Mouse (Mus musculus) hindbrain, embryonic 12.5 days (tissue): Measurements from ENCODE around the gene Smad5. TPM values are rescaled to one million over a fixed set of nuclear protein-coding genes. Genes with fewer than 3 reads are reported as not detected.

ENCODE experiments used
- ATAC-seq: fragments of 200-750 bp; cut with Nextera tagmentation; 2 replicates; pipeline ENCODE4 v1.8.0; 2017; ENCODE audit warnings: moderate TSS enrichment; ENCODE audit not compliant: low FRiP score
- H3K27ac ChIP-seq: fragments of 300-500 bp; sonication (generic); 2 replicates; pipeline ENCODE4 v1.5.1; 2016; ENCODE audit warnings: mild to moderate bottlenecking
- H3K27me3 ChIP-seq: fragments of 300-500 bp; sonication (generic); 2 replicates; pipeline ENCODE4 v1.6.1; 2016; ENCODE audit warnings: mild to moderate bottlenecking
- H3K36me3 ChIP-seq: fragments of 300-500 bp; sonication (generic); 2 replicates; pipeline ENCODE4 v1.6.1; 2016; ENCODE audit warnings: mild to moderate bottlenecking
- H3K4me1 ChIP-seq: fragments of 300-500 bp; sonication (generic); 2 replicates; pipeline ENCODE4 v1.6.1; 2016
- H3K4me2 ChIP-seq: fragments of 300-500 bp; sonication (generic); replicated peaks from 2 replicates; pipeline ENCODE4 v1.6.1; 2016; ENCODE audit warnings: mild to moderate bottlenecking
- H3K4me3 ChIP-seq: fragments of 300-500 bp; sonication (generic); 2 replicates; pipeline ENCODE4 v1.5.1; 2016; ENCODE audit warnings: mild to moderate bottlenecking
- H3K9ac ChIP-seq: fragments of 300-500 bp; sonication (generic); 2 replicates; pipeline ENCODE4 v1.6.1; 2016; ENCODE audit warnings: mild to moderate bottlenecking, moderate library complexity
- H3K9me3 ChIP-seq: fragments of 300-500 bp; sonication (generic); replicated peaks from 2 replicates; pipeline ENCODE4 v1.6.1; 2016; ENCODE audit warnings: mild to moderate bottlenecking
- WGBS: fragments of 180-500 bp; shearing (Covaris S2); methylation state at CpG from one replicate; pipeline ENCODE4 v1.1.7; 2016; 5-methylcytosine and 5-hydroxymethylcytosine counted together
- polyA plus RNA-seq: library from polyadenylated mRNA; unstranded; fragments of >200 nt; fragmentation: Nextera tagmentation; extraction: Ambion mirVana; gene quantifications from 2 replicates; pipeline ENCODE4 v1.2.1, GENCODE M21; 2016

Gene Smad5
- 38.8 and 41.4 TPM in 2 replicates for polyA plus RNA-seq

DNA sequence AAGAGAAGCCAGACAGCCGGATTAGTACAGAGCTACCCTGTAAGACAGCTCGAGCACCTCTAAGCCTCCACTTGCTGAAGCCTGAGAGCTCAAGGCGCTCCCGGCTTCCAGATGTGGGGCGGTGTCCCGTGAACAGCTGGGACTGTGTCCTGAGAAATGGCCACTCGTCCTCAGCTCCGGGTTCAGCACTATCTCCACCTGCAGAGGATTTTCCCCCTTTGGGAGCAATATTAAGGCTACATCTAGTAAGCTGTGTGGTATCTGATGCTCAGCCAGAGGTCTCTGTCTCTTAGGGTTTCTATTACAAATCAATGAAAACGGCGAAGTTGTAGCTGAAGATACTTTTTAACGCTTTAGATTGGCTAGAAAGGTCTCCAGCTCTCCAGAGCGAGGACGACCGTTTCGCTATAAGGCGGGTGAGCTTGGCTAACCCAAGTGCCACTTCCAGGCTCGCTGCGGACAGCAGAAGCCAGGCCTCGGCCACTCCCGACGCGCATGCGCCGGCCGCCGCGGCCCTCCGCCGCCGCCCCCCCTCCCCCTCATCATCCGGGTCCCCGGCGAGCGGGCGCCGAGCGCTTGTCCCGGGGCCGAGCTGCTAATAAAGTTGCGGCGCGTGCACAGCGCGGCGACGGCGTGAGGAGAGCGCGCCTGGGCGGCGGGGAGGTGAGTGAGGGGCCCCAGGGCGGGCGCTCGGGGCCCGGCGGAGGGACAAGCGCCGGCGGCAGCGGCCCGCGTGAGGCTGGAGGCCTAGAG is at the start of gene Smad5:
Smad5 (plus strand) TSS at position 542 of the 753 bp plus-strand sequence.
- H3K4me2 ChIP-seq = peak within 1 kb of the TSS; percentile 71
- peak within 1 kb of the TSS; percentile 98 for H3K27ac ChIP-seq
- WGBS = 3% methylated on average over 60 of the region's 62 CpGs
- peak within 1 kb of the TSS; percentile 70 for H3K4me3 ChIP-seq
- H3K9me3 ChIP-seq = no peaks in the 10 kb centered on the region
- peak within 1 kb of the TSS; percentile 95 for H3K9ac ChIP-seq
- H3K27me3 ChIP-seq = no peaks in the 10 kb centered on the region
- peak; percentile 85 for ATAC-seq
- H3K4me1 ChIP-seq = peaks cover 53% of the 10 kb centered on the region
- peaks cover 14% of the 10 kb centered on the region; the same call in 1 of the 2 replicates for H3K36me3 ChIP-seq

DNA sequence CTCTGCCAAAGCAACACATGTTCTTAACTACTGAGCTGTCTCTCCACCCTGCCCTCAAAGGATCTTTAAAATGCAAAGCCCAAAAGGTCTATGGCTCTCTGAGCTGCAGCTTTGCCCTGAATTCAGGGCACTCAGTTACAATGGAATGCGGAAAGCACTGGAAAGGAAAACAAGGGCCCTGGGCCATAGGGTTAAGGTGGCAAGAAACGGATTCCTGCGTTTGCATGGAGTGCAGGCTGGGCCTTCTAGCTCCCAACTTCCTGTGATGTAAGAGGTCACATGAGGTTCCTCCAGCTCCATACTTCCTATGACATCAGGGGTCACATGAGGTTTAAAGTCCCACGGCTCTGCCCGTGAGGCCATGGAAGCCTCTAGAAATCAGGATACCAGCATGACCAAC is 48.6 kb upstream of the Smad5 start:
- Histone ChIP-seq H3K4me3 (no peak overlapping the region), H3K36me3 (no peaks in the 10 kb centered on the region), H3K9me3 (no peaks in the 10 kb centered on the region), H3K4me2 (no peak overlapping the region), H3K27me3 (no peaks in the 10 kb centered on the region), H3K27ac (no peak overlapping the region), H3K4me1 (no peaks in the 10 kb centered on the region), H3K9ac (no peak overlapping the region)
- no peak for ATAC-seq
- WGBS = 80% methylated on average over 5 of the region's 5 CpGs

DNA sequence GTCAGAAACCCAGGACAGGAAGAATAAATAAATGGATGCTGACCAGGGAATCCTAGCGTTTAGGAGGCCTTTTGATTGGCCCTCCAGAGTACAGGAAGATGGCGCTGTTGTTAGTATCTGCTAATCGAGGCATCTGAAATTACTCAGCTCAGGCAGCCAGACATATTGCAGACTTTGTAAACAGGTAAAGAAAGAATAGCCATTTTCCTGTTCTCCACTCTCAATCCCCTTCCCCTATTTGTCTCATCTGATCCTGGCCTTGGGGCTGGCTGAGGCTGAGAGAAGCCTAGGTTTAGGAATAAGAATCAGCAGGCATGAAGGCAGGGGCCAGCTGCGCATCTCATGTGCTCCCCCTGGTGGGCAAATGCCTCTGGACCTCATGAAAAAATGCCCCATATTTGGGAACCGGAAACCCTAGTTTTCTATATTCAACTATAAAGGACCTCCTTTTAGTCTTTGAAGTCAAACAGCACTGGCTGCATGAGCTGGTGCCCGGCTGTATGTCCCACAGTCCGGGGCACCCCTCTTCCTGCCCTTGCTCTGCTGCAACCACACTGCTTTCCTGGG is 44.8 kb upstream of the Smad5 start:
- no peak overlapping the region for H3K27ac ChIP-seq

DNA sequence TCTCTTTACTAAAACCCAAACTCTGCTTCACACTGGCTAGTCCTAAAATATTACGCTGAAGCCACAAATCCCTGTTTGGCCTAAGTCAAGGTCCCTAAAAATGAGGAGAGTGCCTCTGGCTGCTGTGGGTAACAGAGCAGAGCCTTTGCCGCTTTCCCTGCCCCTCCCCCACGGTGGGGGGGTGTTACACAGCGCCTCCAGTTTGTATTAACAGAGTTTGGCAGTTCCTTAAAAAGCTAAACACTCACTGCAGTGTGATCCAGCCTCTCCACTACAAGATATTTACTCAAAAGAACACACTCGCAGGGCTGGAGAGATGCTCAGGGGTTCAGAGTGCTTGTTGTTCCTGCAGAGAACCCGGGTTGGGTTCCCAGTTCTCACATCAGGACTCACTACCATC is 43.9 kb upstream of the Smad5 start:
- no peaks in the 10 kb centered on the region for H3K36me3 ChIP-seq
- no peaks in the 10 kb centered on the region for H3K9me3 ChIP-seq
- H3K27me3 ChIP-seq = no peaks in the 10 kb centered on the region
- no peak overlapping the region for H3K9ac ChIP-seq
- WGBS = 72% methylated on average over 6 of the region's 6 CpGs
- H3K4me1 ChIP-seq = 0 out of 2 replicates have a peak, but pooled peaks cover 4% of the 10 kb centered on the region
- ATAC-seq = no peak
- H3K4me3 ChIP-seq = no peak overlapping the region
- H3K27ac ChIP-seq = no peak overlapping the region
- no peak overlapping the region for H3K4me2 ChIP-seq

More for the DNA sequence above, 44.8 kb upstream of the Smad5 start:
- Histone ChIP-seq H3K4me1 (0 out of 2 replicates have a peak, but pooled peaks cover 4% of the 10 kb centered on the region), H3K27me3 (no peaks in the 10 kb centered on the region), H3K4me2 (no peak overlapping the region), H3K9ac (no peak overlapping the region), H3K9me3 (no peaks in the 10 kb centered on the region), H3K36me3 (no peaks in the 10 kb centered on the region), H3K4me3 (no peak overlapping the region)
- ATAC-seq = no peak
- 39% methylated on average over 7 of the region's 7 CpGs for WGBS

DNA sequence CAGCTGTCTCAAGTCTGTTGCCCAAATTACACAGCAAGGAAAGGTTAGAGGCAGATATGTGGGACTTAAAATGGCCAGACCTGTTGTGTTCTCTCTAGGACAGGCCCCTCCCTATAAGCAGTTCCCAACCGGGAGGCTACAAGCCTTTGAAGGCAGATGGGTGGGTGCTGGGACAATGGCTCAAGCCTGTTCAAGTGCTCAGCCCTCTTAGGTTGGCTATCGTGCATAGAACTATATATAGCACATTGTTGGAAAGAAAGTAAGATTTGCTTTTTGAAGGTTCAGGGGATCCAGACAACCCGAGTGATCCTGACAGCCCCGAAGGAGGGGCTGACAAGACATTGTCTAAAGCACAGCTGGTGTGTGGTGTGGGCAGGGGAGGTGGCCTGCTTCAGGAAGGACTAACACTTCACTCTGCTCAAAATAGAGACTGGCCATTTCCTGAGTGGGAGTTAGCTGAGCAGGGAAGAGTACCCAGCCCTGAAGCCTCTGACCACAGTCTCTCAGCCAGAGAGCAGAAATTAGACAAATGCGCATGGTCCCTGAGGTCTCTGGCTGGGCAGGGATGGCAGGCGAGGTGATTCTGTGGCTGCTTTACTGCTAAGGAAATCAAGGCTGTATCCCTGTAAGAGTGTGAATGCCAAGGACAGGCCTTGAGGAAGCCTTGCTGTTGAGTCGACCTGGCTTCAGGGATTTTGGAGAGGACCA is 40.7 kb upstream of the Smad5 start:
- Histone ChIP-seq H3K27me3 (no peaks in the 10 kb centered on the region), H3K4me2 (no peak overlapping the region), H3K27ac (no peak overlapping the region), H3K4me3 (no peak overlapping the region), H3K36me3 (no peaks in the 10 kb centered on the region), H3K4me1 (0 out of 2 replicates have a peak, but pooled peaks cover 4% of the 10 kb centered on the region), H3K9ac (no peak overlapping the region), H3K9me3 (no peaks in the 10 kb centered on the region)
- 71% methylated on average over 7 of the region's 7 CpGs for WGBS
- no peak for ATAC-seq

DNA sequence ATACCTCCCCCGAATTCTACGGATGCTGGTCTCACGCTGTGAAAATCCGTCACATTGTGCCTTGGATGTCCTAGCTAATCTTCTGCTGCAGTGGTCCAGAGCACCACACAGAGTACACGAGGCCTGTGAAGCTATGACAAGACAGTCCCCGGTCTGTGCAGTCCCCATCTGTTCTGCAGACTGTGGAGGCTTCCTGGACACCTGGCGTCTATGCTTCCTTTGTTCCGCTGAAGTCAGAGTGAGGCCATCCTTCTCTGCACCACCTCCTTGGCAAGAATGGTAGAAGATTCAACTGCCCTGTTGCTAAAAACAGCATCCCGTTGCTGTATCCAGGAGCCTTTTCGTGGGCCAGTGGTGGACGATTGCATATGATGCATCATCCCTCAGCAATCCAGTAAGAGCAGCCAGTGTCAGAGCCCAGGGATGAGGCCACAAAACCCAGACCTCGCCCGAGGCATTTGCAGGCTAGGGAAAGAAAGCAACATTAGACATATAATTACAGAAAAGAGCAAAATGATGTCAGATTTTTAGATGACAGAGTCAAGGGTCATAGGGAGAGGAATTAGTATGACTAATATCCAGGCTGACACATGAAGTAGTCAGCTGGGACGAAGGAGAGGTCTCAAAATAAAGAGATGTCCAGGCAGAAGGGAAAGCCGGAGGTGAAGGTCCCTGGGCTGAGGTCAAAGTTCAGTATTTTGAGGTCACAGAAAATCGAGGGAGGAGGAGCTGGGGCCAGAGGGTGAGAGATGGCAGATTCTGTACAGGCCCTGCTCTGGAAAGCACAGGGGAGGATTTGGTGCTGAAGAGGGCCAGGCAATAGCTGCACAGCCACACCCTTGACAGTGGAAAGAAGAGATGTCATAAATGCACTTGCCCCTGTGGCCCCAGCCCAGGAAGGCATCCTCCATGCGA is 38.3 kb upstream of the Smad5 start:
- no peak for ATAC-seq
- Histone ChIP-seq H3K9ac (no peak overlapping the region), H3K4me3 (no peak overlapping the region), H3K4me1 (0 out of 2 replicates have a peak, but pooled peaks cover 4% of the 10 kb centered on the region), H3K36me3 (no peaks in the 10 kb centered on the region), H3K27ac (no peak overlapping the region), H3K9me3 (no peaks in the 10 kb centered on the region), H3K4me2 (no peak overlapping the region), H3K27me3 (no peaks in the 10 kb centered on the region)
- 72% methylated on average over 17 of the region's 17 CpGs for WGBS

DNA sequence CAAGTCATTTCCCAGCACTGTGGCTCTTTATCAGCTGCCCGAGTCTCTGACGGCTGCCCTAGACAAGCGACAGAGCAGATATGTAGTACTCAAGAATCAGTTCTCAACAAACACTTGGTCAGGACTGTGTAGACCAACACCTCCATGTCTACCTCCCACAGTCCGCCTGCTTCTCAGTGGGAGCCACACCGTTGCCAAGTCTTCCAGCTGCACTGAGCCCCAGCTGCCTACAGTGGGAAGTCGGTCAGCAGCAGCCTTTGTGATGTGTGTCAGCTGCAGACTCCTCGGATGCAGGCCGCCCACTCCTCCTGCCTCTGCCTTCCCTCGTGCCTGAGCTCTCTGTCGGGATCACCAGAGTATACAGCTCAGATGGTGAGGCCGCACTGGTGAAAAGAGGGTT is 31.6 kb upstream of the Smad5 start:
- Histone ChIP-seq H3K27me3 (no peaks in the 10 kb centered on the region), H3K36me3 (no peaks in the 10 kb centered on the region), H3K4me3 (no peak overlapping the region), H3K4me2 (no peak overlapping the region), H3K27ac (no peak overlapping the region), H3K4me1 (no peaks in the 10 kb centered on the region), H3K9ac (no peak overlapping the region), H3K9me3 (no peaks in the 10 kb centered on the region)
- 56% methylated on average over 11 of the region's 11 CpGs for WGBS
- no peak for ATAC-seq

DNA sequence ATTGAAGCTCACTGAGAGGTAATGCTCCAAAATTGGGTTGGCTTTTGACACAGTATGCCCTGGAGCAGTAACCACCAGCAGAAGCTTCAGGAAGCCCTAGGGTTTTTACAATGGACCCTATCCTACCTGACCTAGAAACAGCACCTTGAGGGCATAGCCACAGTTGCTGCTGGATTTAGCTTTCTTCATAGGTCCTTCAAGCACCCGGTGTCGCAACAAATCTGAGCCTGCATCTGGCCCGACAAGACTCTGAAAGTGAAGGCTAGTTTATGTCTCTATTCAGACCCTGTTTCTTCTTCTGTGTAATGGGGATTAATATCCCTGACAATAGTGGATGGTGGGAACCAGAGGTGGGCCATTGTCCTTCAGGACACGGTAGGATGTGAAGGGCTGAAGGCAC is 25.1 kb upstream of the Smad5 start:
- WGBS = 73% methylated on average over 4 of the region's 4 CpGs
- Histone ChIP-seq H3K36me3 (no peaks in the 10 kb centered on the region), H3K9ac (no peak overlapping the region), H3K4me3 (no peak overlapping the region), H3K27ac (no peak overlapping the region), H3K9me3 (no peaks in the 10 kb centered on the region), H3K4me2 (no peak overlapping the region), H3K27me3 (0 out of 2 replicates have a peak, but pooled peaks cover 3% of the 10 kb centered on the region), H3K4me1 (peaks cover 12% of the 10 kb centered on the region)
- ATAC-seq = no peak

DNA sequence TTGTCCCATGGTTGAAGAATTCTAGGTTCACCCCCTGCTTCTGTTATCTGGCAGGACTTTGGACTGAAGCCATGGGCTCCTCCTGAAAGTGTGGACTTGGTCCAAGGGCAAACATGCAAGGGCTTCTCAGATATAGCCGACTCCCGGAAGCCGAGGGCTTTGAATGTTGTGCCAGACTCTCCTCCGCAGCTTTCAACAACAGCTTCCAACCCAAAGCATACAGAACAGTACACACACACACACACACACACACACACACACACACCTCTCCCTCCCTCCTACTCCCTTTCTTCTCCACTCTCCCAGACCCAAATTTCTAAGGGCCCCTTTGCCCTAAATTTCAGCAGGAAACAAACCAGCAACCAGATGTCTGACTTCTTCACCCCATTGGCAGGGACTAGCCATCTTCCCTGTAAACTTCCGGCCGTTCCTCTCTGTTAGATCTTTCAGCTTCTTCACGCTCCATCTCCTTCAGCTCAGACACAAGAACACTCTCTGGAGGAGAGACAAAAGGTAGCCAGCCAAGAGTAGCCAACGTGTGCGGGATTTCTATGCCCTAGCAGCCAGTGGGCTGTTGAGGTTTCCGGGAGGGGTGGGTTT is 24.5 kb upstream of the Smad5 start:
- peaks cover 12% of the 10 kb centered on the region for H3K4me1 ChIP-seq
- H3K9ac ChIP-seq = no peak overlapping the region
- no peak for ATAC-seq
- no peak overlapping the region for H3K4me2 ChIP-seq
- H3K27ac ChIP-seq = no peak overlapping the region
- 0 out of 2 replicates have a peak, but pooled peaks cover 3% of the 10 kb centered on the region for H3K27me3 ChIP-seq
- 33% methylated on average over 10 of the region's 10 CpGs for WGBS
- H3K4me3 ChIP-seq = no peak overlapping the region
- no peaks in the 10 kb centered on the region for H3K9me3 ChIP-seq
- H3K36me3 ChIP-seq = no peaks in the 10 kb centered on the region

DNA sequence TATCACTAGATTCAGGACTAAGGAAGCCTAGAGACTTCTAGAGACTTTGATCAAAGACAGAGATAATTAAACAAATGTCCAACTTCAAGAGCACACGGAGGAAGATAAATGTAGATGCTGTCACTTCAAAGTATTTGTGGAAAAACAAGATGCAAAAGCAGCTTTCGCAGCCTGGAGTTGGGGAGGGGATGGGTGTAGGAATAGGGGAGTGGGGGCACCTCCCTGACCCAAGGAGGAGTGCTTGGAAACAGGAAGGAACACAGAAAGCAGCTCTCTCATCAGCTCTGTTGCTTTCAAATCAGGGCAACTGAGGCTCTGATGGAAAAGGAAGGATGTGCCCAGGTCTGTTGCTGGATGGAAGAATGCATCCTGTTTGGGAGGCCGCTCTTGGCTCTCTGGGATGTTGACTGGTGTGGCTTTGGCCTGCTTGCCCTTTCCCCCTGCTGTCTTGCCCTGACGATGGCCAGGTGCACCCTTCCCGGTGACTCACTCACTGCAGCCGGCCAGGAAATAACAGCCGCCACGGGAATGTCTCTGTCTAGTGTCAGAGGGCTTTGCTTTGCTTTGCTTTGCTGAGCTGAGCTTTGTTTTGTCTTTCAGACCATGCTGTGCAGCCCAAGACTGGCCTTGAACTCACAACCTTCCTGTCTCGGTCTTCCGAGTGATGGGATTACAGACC is 23.8 kb upstream of the Smad5 start:
- Histone ChIP-seq H3K4me3 (no peak overlapping the region), H3K9me3 (no peaks in the 10 kb centered on the region), H3K27me3 (0 out of 2 replicates have a peak, but pooled peaks cover 3% of the 10 kb centered on the region), H3K4me1 (peaks cover 12% of the 10 kb centered on the region), H3K27ac (no peak overlapping the region), H3K9ac (no peak overlapping the region), H3K36me3 (no peaks in the 10 kb centered on the region), H3K4me2 (no peak overlapping the region)
- 53% methylated on average over 10 of the region's 10 CpGs for WGBS
- no peak for ATAC-seq

DNA sequence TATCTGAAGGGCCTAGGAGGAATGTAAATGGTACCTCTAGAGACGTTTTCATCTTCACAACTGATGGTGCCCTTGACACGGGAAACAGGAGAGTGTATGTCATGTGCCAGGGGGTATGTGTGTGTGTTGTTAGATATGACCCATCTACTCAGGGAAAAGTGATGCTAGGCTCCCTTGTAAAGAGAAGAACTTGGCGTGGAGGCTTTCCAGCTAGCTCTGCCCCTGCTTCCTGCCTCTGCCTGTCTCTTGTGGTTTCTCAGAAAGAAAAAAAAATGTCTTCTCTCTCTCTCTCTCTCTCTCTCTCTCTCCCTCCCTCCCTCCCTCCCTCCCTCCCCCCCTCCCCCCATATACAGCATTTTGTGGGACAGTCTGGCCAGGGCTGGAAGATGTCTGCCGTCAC is 20.9 kb upstream of the Smad5 start:
- peaks cover 12% of the 10 kb centered on the region for H3K4me1 ChIP-seq
- H3K9ac ChIP-seq = no peak overlapping the region
- WGBS = 75% methylated on average over 4 of the region's 4 CpGs
- no peak overlapping the region for H3K4me2 ChIP-seq
- no peak for ATAC-seq
- H3K27me3 ChIP-seq = 0 out of 2 replicates have a peak, but pooled peaks cover 3% of the 10 kb centered on the region
- no peaks in the 10 kb centered on the region for H3K36me3 ChIP-seq
- H3K9me3 ChIP-seq = no peaks in the 10 kb centered on the region
- H3K27ac ChIP-seq = no peak overlapping the region
- no peak overlapping the region for H3K4me3 ChIP-seq
